Mouse (Mus musculus) bone marrow macrophage, adult 2 months (primary cell): ENCODE measurements around the gene Gm10837.

Experiments
- CTCF ChIP-seq: IDR thresholded peaks from 2 replicates; pipeline ENCODE4 v1.5.1; 2012; ENCODE audit warnings: low read depth, mild to moderate bottlenecking, low read length, moderate library complexity
- POLR2A ChIP-seq: IDR thresholded peaks from 2 replicates; pipeline ENCODE4 v1.6.1; 2012; ENCODE audit warnings: mild to moderate bottlenecking, low read depth, low read length, borderline replicate concordance

- no peak for TF ChIP-seq CTCF
- no peak for TF ChIP-seq POLR2A
Observed at GRCm38 (mm10) chr14:122468971-122469755, 21.2 kb upstream of the Gm10837 start.
